Mouse (Mus musculus): ENCODE measurements around the gene Drosha. TPM values are rescaled to one million over a fixed set of nuclear protein-coding genes. Genes with fewer than 3 reads are reported as not detected.
"Not testable (repeated sequence)": the region's sequence is repeated elsewhere in the genome, so short reads cannot be mapped to it uniquely, and the experiment has no call there.

The Drosha gene
- polyA plus RNA-seq, 1 experiment from 2014 or later, result 51.4 TPM

- no peak overlapping the region for H3K4me2 ChIP-seq
- H3K27ac ChIP-seq (replicated peaks), result no peak overlapping the region
- 66% methylated on average over 24 of the region's 24 CpGs for WGBS
- no peak overlapping the region for H3K9ac ChIP-seq
- no peak overlapping the region for H3K4me3 ChIP-seq
- H3K9me3 ChIP-seq, result no peaks in the 10 kb centered on the region
- H3K27me3 ChIP-seq, result no peaks in the 10 kb centered on the region
- H3K4me1 ChIP-seq (replicated peaks), result no peaks in the 10 kb centered on the region
- H3K36me3 ChIP-seq, result peaks cover 45% of the 10 kb centered on the region
- no peak for ATAC-seq (ENCODE audit: low FRiP score, low read depth)
These were observed 95.6 kb downstream of the Drosha start for GRCm38 (mm10) chr15:12919967-12920870.

GRCm38 (mm10) chr15:12921901-12922300 lies 97.3 kb downstream of the Drosha start:
- no peak overlapping the region for H3K4me2 ChIP-seq
- H3K27me3 ChIP-seq, result no peaks in the 10 kb centered on the region
- no peaks in the 10 kb centered on the region for H3K4me1 ChIP-seq (replicated peaks)
- no peak overlapping the region for H3K9ac ChIP-seq
- WGBS, result 93% methylated on average over 6 of the region's 6 CpGs
- no peak overlapping the region for H3K4me3 ChIP-seq
- H3K9me3 ChIP-seq, result no peaks in the 10 kb centered on the region
- no peak overlapping the region for H3K27ac ChIP-seq (replicated peaks)
- peaks cover 47% of the 10 kb centered on the region for H3K36me3 ChIP-seq
- no peak for ATAC-seq (ENCODE audit: low FRiP score, low read depth)

DNA sequence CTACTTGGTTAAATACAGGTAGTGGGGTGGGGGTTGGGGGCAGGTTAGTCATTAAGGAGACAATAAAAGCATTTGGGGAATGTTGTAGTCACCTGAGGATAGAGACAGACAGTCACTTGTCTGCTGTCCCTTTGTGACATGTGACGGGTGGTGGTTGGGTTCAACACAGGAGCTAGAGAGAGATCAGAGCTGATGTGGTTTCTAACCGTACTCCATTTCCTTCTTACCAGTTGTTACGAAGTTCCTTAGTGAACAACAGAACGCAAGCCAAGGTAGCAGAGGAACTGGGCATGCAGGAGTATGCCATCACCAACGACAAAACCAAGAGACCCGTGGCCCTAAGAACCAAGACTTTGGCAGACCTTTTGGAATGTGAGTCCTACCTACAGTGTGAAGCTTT lies 99.2 kb downstream of the Drosha start:
- no peak for ATAC-seq (ENCODE audit: low FRiP score, low read depth)
- Histone ChIP-seq H3K4me1 (replicated peaks) (no peaks in the 10 kb centered on the region), H3K4me3 (no peak overlapping the region), H3K9me3 (no peaks in the 10 kb centered on the region), H3K27me3 (no peaks in the 10 kb centered on the region), H3K9ac (no peak overlapping the region), H3K36me3 (peaks cover 36% of the 10 kb centered on the region), H3K4me2 (no peak overlapping the region), H3K27ac (replicated peaks) (no peak overlapping the region)
- 96% methylated on average over 6 of the region's 6 CpGs for WGBS

DNA sequence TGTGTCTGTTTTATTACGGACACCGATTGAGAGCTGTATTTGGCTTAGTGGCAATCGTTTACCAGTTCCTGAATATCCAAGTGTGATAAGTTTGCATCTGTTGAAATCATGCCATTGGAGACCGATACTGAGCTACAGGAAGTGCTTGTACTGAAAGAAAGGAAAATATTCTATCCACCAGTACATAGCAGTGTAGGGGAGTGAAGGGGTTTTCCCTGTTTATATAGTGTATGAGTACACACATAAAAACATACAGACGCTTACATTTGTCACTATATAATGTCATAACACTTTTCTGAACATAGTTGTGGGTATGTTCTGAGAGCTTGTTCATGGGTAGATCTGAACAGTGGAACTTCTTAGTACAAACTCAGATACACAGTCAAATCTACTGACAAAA lies 106.9 kb downstream of the Drosha start:
- no peaks in the 10 kb centered on the region for H3K9me3 ChIP-seq
- 98% methylated on average over 5 of the region's 5 CpGs for WGBS
- H3K36me3 ChIP-seq, result peaks cover 25% of the 10 kb centered on the region
- no peak overlapping the region for H3K4me3 ChIP-seq
- no peak for ATAC-seq (ENCODE audit: low FRiP score, low read depth)
- H3K4me2 ChIP-seq, result no peak overlapping the region
- H3K27me3 ChIP-seq, result no peaks in the 10 kb centered on the region
- no peak overlapping the region for H3K9ac ChIP-seq
- no peak overlapping the region for H3K27ac ChIP-seq (replicated peaks)
- no peaks in the 10 kb centered on the region for H3K4me1 ChIP-seq (replicated peaks)

DNA sequence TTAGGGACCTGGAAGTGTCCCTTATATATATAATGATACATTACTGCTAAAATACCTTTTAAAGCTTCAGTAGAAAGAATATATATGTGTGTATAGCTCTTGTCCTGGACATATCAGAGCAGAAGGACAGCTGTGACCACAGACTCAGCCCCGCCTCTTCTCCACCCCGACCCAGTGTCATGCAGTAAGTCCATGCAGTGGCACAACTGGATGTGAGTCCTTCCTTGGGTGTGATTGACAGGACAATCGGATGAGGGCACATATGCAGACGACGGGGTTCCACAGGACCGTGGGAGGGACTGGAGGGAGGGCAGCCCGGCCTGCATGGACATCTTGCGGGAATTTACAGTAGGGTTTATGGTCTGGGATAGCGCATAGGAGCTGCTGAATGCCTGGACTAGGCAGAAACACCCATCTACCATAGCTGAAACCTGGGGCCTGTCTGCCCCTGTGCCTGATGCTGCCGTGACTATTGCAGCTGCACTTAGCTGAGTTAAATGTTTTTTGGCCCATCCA lies 111.7 kb downstream of the Drosha start:
- 0 out of 2 replicates have a peak, but pooled peaks cover 4% of the 10 kb centered on the region for H3K36me3 ChIP-seq
- no peak for ATAC-seq (ENCODE audit: low FRiP score, low read depth)
- H3K4me2 ChIP-seq, result no peak overlapping the region
- no peaks in the 10 kb centered on the region for H3K9me3 ChIP-seq
- no peak overlapping the region for H3K9ac ChIP-seq
- no peak overlapping the region for H3K4me3 ChIP-seq
- H3K4me1 ChIP-seq (replicated peaks), result no peaks in the 10 kb centered on the region
- no peaks in the 10 kb centered on the region for H3K27me3 ChIP-seq
- no peak overlapping the region for H3K27ac ChIP-seq (replicated peaks)
- WGBS, result 93% methylated on average over 10 of the region's 10 CpGs

DNA sequence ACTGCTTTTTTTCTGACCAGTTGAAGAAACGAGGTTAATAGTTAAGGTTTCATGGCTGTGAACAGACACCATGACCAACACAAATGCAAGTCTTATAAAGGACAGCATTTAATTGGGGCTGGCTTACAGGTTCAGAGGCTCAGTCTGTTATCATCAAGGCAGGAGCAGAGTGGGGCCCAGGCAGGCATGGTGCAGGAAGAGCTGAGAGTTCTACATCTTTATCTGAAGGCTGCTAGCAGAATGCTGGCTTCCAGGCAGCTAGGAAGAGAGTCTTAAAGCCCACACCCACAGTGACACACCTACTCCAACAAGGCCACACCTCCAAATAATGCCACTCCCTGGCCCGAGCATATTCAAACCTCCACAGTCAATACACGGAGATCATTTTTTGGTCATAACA lies 112.7 kb downstream of the Drosha start:
- ATAC-seq (ENCODE audit: low FRiP score, low read depth); H3K4me1 ChIP-seq (replicated peaks): not testable (repeated sequence)
- 97% methylated on average over 3 of the region's 3 CpGs for WGBS

GRCm38 (mm10) chr15:12941106-12941505 lies 116.5 kb downstream of the Drosha start:
- WGBS, result 80% methylated on average over 9 of the region's 9 CpGs
- no peaks in the 10 kb centered on the region for H3K9me3 ChIP-seq
- H3K27ac ChIP-seq (replicated peaks), result no peak overlapping the region

More for the DNA sequence above, 112.7 kb downstream of the Drosha start:
- not testable (repeated sequence) for H3K4me3 ChIP-seq; H3K9ac ChIP-seq; H3K4me2 ChIP-seq; H3K27me3 ChIP-seq; H3K27ac ChIP-seq (replicated peaks); H3K9me3 ChIP-seq; H3K36me3 ChIP-seq

GRCm38 (mm10) chr15:12941651-12942180 lies 117.1 kb downstream of the Drosha start:
- Histone ChIP-seq H3K4me3 (no peak overlapping the region), H3K27ac (replicated peaks) (no peak overlapping the region), H3K4me1 (replicated peaks) (no peaks in the 10 kb centered on the region), H3K36me3 (no peaks in the 10 kb centered on the region), H3K9me3 (no peaks in the 10 kb centered on the region), H3K9ac (no peak overlapping the region), H3K4me2 (no peak overlapping the region), H3K27me3 (no peaks in the 10 kb centered on the region)
- ATAC-seq (ENCODE audit: low FRiP score, low read depth), result no peak
- 70% methylated on average over 14 of the region's 14 CpGs for WGBS

More at GRCm38 (mm10) chr15:12941106-12941505, 116.5 kb downstream of the Drosha start:
- Histone ChIP-seq H3K9ac (no peak overlapping the region), H3K36me3 (no peaks in the 10 kb centered on the region), H3K4me3 (no peak overlapping the region), H3K4me2 (no peak overlapping the region), H3K27me3 (no peaks in the 10 kb centered on the region), H3K4me1 (replicated peaks) (no peaks in the 10 kb centered on the region)
- no peak for ATAC-seq (ENCODE audit: low FRiP score, low read depth)

GRCm38 (mm10) chr15:12942424-12942823 lies 117.8 kb downstream of the Drosha start:
- Histone ChIP-seq H3K27me3 (no peaks in the 10 kb centered on the region), H3K4me2 (no peak overlapping the region), H3K27ac (replicated peaks) (no peak overlapping the region), H3K4me3 (no peak overlapping the region), H3K36me3 (no peaks in the 10 kb centered on the region), H3K9ac (no peak overlapping the region), H3K9me3 (no peaks in the 10 kb centered on the region), H3K4me1 (replicated peaks) (no peaks in the 10 kb centered on the region)
- 89% methylated on average over 4 of the region's 4 CpGs for WGBS
- ATAC-seq (ENCODE audit: low FRiP score, low read depth), result no peak

DNA sequence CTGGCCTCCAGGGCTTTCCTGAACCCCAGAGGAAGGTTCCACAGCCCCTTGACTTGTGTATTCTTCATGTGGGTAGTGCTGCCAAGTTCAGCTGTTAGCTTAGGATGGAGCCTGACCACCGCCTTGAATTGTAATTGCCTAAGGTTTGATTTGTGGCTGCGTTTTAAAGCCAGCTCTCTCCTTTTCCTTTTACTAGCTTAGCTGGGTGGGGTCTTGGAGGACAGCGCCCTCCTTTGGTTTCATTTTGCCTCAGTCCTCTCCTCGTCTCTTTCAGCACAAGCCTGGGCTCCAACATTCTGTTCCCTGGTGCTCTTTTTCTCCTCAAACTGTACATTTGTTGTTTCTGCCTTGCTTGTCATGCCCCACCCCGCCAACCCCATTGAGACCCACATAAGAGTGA lies 133.4 kb downstream of the Drosha start:
- 83% methylated on average over 5 of the region's 5 CpGs for WGBS
- Histone ChIP-seq H3K4me2 (no peak overlapping the region), H3K9ac (no peak overlapping the region), H3K4me1 (replicated peaks) (no peaks in the 10 kb centered on the region), H3K27me3 (no peaks in the 10 kb centered on the region), H3K27ac (replicated peaks) (no peak overlapping the region), H3K36me3 (no peaks in the 10 kb centered on the region), H3K9me3 (no peaks in the 10 kb centered on the region), H3K4me3 (no peak overlapping the region)
- no peak for ATAC-seq (ENCODE audit: low FRiP score, low read depth)

DNA sequence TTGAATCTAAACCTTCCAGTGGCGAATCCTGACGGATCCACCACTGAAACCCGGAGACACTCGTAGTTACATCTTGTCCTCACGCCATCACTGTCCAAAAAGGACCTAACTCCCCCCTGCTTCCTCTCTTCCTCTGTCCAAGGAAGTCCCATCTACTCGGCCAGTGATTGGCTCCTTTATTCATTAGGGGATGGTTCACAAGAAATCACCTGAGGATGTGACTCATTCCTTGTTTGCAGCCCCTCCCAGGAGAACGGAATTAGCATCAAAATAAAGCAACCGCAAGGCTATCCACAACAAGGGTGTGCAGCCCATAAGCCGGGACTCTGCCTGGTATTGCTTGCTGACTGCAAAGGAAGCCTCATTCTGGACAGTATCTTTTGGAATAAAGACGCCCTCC lies 137.6 kb downstream of the Drosha start:
- Histone ChIP-seq H3K4me3 (no peak overlapping the region), H3K9ac (no peak overlapping the region), H3K27ac (replicated peaks) (no peak overlapping the region), H3K9me3 (no peaks in the 10 kb centered on the region), H3K27me3 (no peaks in the 10 kb centered on the region), H3K4me2 (no peak overlapping the region), H3K36me3 (no peaks in the 10 kb centered on the region), H3K4me1 (replicated peaks) (no peaks in the 10 kb centered on the region)
- ATAC-seq (ENCODE audit: low FRiP score, low read depth), result no peak
- WGBS, result 88% methylated on average over 10 of the region's 10 CpGs

DNA sequence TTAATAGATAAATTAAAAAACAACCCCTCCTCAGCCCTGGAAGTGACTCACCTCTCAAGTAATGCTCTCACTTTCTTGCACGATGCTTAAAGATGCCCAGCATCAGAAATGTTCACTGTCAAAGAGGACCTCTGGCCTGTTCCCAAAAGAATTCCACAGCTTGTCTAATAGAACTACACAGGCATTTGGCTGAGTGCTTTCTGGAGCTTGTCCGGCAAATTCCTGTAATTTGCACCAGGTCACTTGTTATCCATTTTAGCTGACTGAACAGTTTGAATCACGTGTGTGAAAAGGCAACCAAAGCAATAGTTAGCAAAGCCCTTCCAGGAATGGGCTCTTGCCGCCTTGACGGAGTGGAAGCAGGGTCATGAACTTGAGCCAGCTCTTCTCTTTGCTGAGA lies 140.6 kb downstream of the Drosha start:
- no peaks in the 10 kb centered on the region for H3K27me3 ChIP-seq
- no peaks in the 10 kb centered on the region for H3K9me3 ChIP-seq
- H3K4me2 ChIP-seq, result no peak overlapping the region
- WGBS, result 75% methylated on average over 5 of the region's 5 CpGs
- no peak for ATAC-seq (ENCODE audit: low FRiP score, low read depth)
- no peaks in the 10 kb centered on the region for H3K4me1 ChIP-seq (replicated peaks)
- H3K36me3 ChIP-seq, result no peaks in the 10 kb centered on the region
- H3K27ac ChIP-seq (replicated peaks), result no peak overlapping the region
- H3K4me3 ChIP-seq, result no peak overlapping the region
- no peak overlapping the region for H3K9ac ChIP-seq
